Mouse (Mus musculus): ENCODE results near the gene Nol11.

- TF ChIP-seq CHD2 (IDR thresholded peaks at IDR 0.05; ENCODE audit: low read length) (no peak), E2F4 (IDR thresholded peaks at IDR 0.05; ENCODE audit: borderline replicate concordance, low read depth, low read length) (no peak), POLR2A (IDR thresholded peaks at IDR 0.05; ENCODE audit: control insufficient read depth in 1 of 2, insufficient read depth in 1 of 2, low read depth in 1 of 2, low read length in 2 of 2, poor library complexity in 1 of 2) (no peak), ZMIZ1 (IDR thresholded peaks at IDR 0.05; ENCODE audit: low read depth, low read length) (no peak), CTCF (IDR thresholded peaks at IDR 0.05 in 2 of 3, conservative IDR thresholded peaks at IDR 0.05 in 1 of 3; ENCODE audit: control insufficient read depth in 1 of 3, insufficient read depth in 1 of 3, low read depth in 2 of 3, low read length in 3 of 3, poor library complexity in 1 of 3, severe bottlenecking in 1 of 3) (no peak), MXI1 (IDR thresholded peaks at IDR 0.05; ENCODE audit: low read depth, low read length) (no peak), RCOR1 (IDR thresholded peaks at IDR 0.05; ENCODE audit: low read depth, low read length) (no peak), JUND (IDR thresholded peaks at IDR 0.05; ENCODE audit: low read depth, low read length) (no peak), ZC3H11A (IDR thresholded peaks at IDR 0.05; ENCODE audit: low read depth, low read length) (no peak), MYC (IDR thresholded peaks at IDR 0.05; ENCODE audit: low read depth, low read length) (no peak), ZKSCAN1 (IDR thresholded peaks at IDR 0.05; ENCODE audit: low read depth, low read length) (no peak), MAZ (IDR thresholded peaks at IDR 0.05; ENCODE audit: low read depth, low read length) (no peak)
Observed at GRCm38 (mm10) chr11:107153645-107154044, 35.5 kb downstream of the Nol11 start.

Measured in MEL (cell line).